Mouse (Mus musculus) kidney, embryonic 14.5 days (tissue): ENCODE data around the gene Lrba. TPM values are rescaled to one million over a fixed set of nuclear protein-coding genes. Genes with fewer than 3 reads are reported as not detected.

Source experiments
- ATAC-seq: fragments of 200-750 bp; cut with Nextera tagmentation; 2 replicates; pipeline ENCODE4 v1.8.0; 2017; ENCODE audit warnings: moderate number of reproducible peaks, mild to moderate bottlenecking, moderate TSS enrichment, moderate library complexity; ENCODE audit not compliant: low FRiP score, low TSS enrichment
- H3K27ac ChIP-seq: fragments of 300-500 bp; sonication (generic); 2 replicates; pipeline ENCODE4 v1.5.1; 2014; ENCODE audit warnings: low read depth, mild to moderate bottlenecking, low read length, moderate library complexity, mixed read lengths
- H3K27me3 ChIP-seq: fragments of 300-500 bp; sonication (generic); 2 replicates; pipeline ENCODE4 v1.6.1; 2014; ENCODE audit warnings: mild to moderate bottlenecking, low read length; ENCODE audit not compliant: control insufficient read depth, insufficient read depth
- H3K36me3 ChIP-seq: fragments of 300-500 bp; sonication (generic); 2 replicates; pipeline ENCODE4 v1.6.1; 2014; ENCODE audit warnings: low read length, mixed read lengths; ENCODE audit not compliant: control insufficient read depth, insufficient read depth
- H3K4me1 ChIP-seq: fragments of 300-500 bp; sonication (generic); 2 replicates; pipeline ENCODE4 v1.6.1; 2014; ENCODE audit warnings: low read length, mixed read lengths; ENCODE audit not compliant: control insufficient read depth, insufficient read depth
- H3K4me2 ChIP-seq: fragments of 300-500 bp; sonication (generic); replicated peaks from 2 replicates; pipeline ENCODE4 v1.6.1; 2014; ENCODE audit warnings: low read depth, mild to moderate bottlenecking, low read length
- H3K4me3 ChIP-seq: fragments of 300-500 bp; sonication (generic); 2 replicates; pipeline ENCODE4 v1.5.1; 2014; ENCODE audit warnings: mild to moderate bottlenecking, low read length
- H3K9ac ChIP-seq: fragments of 300-500 bp; sonication (generic); 2 replicates; pipeline ENCODE4 v1.6.1; 2014; ENCODE audit warnings: low read depth, mild to moderate bottlenecking, low read length, moderate library complexity
- H3K9me3 ChIP-seq: fragments of 300-500 bp; sonication (generic); 2 replicates; pipeline ENCODE4 v1.6.1; 2016; ENCODE audit warnings: low read length; ENCODE audit not compliant: control insufficient read depth
- WGBS: fragments of 180-500 bp; shearing (Covaris S2); extraction: QIAGEN DNeasy Blood & Tissue Kit; methylation state at CpG from one replicate; pipeline ENCODE4 v1.1.7; 2014; 5-methylcytosine and 5-hydroxymethylcytosine counted together
- polyA plus RNA-seq: library from polyadenylated mRNA; unstranded; fragments of >200 nt; fragmentation: Nextera tagmentation; extraction: Ambion mirVana; gene quantifications from 2 replicates; pipeline ENCODE4 v1.2.1, GENCODE M21; 2014

Gene Lrba
- polyA plus RNA-seq, 1 experiment from 2014 or later: 13.4 TPM

- Histone ChIP-seq H3K9me3 (no peaks in the 10 kb centered on the region), H3K27ac (no peak overlapping the region), H3K36me3 (no peaks in the 10 kb centered on the region), H3K9ac (0 out of 2 replicates have a peak overlapping the region, but pooled peaks have one; percentile 18), H3K4me2 (no peak overlapping the region), H3K4me3 (no peak overlapping the region), H3K27me3 (no peaks in the 10 kb centered on the region), H3K4me1 (no peaks in the 10 kb centered on the region)
- WGBS: 58% methylated on average over 11 of the region's 11 CpGs
- no peak; the same call in 1 of the 2 replicates for ATAC-seq
Observed at GRCm38 (mm10) chr3:86786845-86787351, 562.4 kb downstream of the Lrba start.

DNA sequence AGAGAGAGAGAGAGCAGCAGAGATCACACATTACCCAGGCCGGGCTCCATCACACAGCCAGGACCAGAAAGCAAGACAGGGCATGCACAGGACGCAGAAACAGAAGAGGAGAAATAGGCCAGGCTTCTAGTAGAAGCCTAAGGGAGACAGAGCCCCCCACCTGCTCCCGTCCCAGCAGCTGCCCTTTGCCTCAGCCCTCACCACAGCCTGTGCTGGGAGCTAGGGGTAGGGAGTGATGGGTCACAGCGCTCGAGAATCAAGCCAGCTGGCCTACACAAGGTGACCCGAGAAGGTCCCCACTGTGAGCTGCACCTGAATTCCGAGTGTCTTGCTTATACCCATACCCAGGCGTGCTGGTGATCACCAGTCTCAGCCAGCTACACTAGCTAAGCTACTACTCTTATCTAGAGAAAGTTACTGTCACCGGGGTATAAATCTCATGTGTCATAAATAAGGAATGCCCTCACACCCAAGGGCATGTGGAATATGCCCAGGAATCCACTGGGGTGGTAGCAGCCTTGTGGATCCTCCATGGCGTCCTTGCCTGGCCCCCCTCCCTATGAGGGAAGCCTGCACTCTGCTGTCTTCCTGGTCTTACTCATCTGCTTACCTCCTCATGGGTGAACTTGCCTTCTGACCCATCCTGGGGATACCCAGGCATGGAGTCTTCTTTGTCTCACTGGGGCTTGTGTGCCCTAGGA, 563.1 kb downstream of the Lrba start:
- H3K4me2 ChIP-seq: no peak overlapping the region
- H3K27ac ChIP-seq: no peak overlapping the region
- ATAC-seq: no peak
- H3K27me3 ChIP-seq: no peaks in the 10 kb centered on the region
- WGBS: 80% methylated on average over 10 of the region's 10 CpGs
- H3K9ac ChIP-seq: no peak overlapping the region
- H3K4me1 ChIP-seq: no peaks in the 10 kb centered on the region
- H3K36me3 ChIP-seq: no peaks in the 10 kb centered on the region
- H3K4me3 ChIP-seq: no peak overlapping the region
- no peaks in the 10 kb centered on the region for H3K9me3 ChIP-seq

DNA sequence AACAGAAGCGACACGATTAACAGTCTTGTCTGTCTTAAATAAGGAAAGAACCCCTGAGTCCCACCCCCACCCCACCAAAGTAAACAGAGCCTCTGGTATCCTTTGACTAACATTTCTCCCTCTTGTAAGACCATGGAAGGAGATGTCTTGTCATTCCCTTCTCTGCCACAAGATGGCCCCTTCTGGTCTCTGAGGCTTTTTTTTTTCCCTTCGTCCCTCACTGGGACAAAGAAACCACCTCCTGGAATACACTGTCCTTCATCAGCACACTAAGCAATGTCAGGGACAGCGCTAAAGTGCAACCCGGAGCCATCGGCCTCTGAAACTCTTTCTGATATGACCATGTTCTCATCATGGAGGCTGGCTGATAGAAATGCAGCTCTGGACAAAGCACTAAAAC, 564.2 kb downstream of the Lrba start:
- WGBS: 44% methylated on average over 6 of the region's 6 CpGs
- no peaks in the 10 kb centered on the region for H3K9me3 ChIP-seq
- H3K4me2 ChIP-seq: no peak overlapping the region
- ATAC-seq: no peak
- H3K9ac ChIP-seq: no peak overlapping the region
- H3K36me3 ChIP-seq: no peaks in the 10 kb centered on the region
- no peaks in the 10 kb centered on the region for H3K27me3 ChIP-seq
- H3K4me1 ChIP-seq: no peaks in the 10 kb centered on the region
- H3K27ac ChIP-seq: no peak overlapping the region
- no peak overlapping the region for H3K4me3 ChIP-seq

DNA sequence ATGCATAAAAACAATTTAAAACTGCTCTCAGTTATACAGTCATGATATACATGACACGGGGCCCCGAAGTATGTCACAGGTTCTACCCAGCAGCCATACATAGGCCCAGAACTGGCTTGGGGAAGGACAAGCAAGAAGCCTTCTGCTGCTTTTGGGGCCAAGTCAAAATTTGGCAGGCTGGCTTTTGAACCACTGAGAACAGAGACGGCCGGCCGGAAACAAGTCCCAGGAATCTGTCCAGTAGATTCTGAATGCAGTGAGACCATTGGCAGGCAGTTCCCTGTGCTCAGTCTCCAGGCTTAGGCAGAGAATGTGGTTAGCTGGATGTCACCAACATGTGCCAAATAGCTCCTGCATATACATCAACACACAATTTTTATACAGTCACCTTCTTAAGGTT, 565.3 kb downstream of the Lrba start:
- no peak overlapping the region for H3K4me3 ChIP-seq
- H3K9ac ChIP-seq: no peak overlapping the region
- ATAC-seq: no peak
- no peaks in the 10 kb centered on the region for H3K4me1 ChIP-seq
- no peaks in the 10 kb centered on the region for H3K9me3 ChIP-seq
- H3K4me2 ChIP-seq: no peak overlapping the region
- WGBS: 97% methylated on average over 5 of the region's 5 CpGs
- no peak overlapping the region for H3K27ac ChIP-seq
- no peaks in the 10 kb centered on the region for H3K36me3 ChIP-seq
- H3K27me3 ChIP-seq: no peaks in the 10 kb centered on the region

DNA sequence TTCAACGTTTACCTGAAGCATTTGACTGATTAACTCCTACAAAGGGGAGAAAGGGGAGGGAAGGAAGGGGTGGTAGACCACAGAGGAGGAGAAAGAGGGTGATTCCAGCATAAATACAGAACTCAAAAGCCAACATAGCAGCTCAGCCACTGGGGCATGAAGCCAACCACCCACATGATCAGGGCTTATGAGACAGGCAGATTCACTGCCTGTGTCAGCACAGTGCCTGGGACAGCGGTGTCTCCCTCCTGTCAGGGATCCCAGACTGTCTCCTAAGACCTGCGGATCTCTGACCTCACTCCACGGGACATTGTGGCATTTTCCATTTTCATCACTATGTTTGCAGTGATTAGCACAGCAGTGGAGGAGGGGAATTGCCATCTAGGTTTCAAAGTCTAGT, 568.8 kb downstream of the Lrba start:
- H3K36me3 ChIP-seq: no peaks in the 10 kb centered on the region
- H3K9me3 ChIP-seq: no peaks in the 10 kb centered on the region
- WGBS: 52% methylated on average over 4 of the region's 4 CpGs
- no peaks in the 10 kb centered on the region for H3K27me3 ChIP-seq
- H3K27ac ChIP-seq: no peak overlapping the region
- no peak overlapping the region for H3K4me3 ChIP-seq
- H3K4me2 ChIP-seq: no peak overlapping the region
- H3K9ac ChIP-seq: no peak overlapping the region
- 0 out of 2 replicates have a peak, but pooled peaks have one; percentile 22 for ATAC-seq
- no peaks in the 10 kb centered on the region for H3K4me1 ChIP-seq

DNA sequence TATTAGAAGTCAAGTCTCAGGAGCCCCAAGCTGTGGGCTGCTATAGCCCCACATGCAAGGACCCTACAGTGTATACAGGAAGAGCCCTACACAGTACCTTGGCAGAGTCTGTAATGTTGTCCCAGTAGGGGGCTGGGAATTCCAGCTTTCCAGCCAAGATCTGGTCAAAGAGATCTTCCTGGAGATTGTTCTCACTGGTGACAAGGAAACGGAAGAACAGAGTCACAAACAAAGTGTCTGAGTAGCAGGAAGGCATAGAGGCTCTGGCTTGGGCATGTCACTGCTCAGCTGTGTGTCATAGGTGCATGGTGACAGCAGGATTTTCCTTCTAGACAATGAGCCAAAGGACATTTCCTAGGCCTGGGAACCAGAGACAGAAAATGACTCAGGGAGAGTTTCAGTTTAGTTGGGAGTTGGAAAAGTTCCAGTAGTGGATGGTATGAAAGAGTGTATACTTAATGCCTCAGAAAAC, 569.3 kb downstream of the Lrba start:
- no peak overlapping the region for H3K4me3 ChIP-seq
- no peaks in the 10 kb centered on the region for H3K27me3 ChIP-seq
- H3K9me3 ChIP-seq: no peaks in the 10 kb centered on the region
- H3K4me1 ChIP-seq: no peaks in the 10 kb centered on the region
- H3K36me3 ChIP-seq: no peaks in the 10 kb centered on the region
- H3K27ac ChIP-seq: no peak overlapping the region
- no peak for ATAC-seq
- WGBS: 61% methylated on average over 1 of the region's 1 CpGs
- H3K4me2 ChIP-seq: no peak overlapping the region
- no peak overlapping the region for H3K9ac ChIP-seq

DNA sequence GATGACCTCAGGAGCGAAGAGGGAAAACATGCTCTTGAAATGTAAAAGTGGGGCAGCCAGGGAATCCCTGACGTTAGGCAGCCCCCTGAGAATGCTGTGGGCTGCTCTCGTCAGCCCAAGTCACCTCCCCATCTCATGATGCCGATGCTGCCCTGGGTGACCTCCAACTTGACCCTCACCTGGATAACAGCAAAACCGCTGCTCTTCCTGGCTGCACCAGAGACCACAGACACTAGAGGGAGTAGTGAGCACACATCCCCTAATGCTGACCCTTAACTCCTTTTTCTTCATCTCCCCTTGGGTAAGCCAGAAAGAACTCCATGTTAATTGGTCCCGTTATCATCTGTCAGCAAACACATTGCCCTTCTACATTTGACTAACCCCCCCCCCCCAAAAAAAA, 572.2 kb downstream of the Lrba start:
- H3K27ac ChIP-seq: no peak overlapping the region
- H3K9ac ChIP-seq: no peak overlapping the region
- no peak overlapping the region for H3K4me3 ChIP-seq
- no peak for ATAC-seq
- H3K4me1 ChIP-seq: no peaks in the 10 kb centered on the region
- H3K9me3 ChIP-seq: no peaks in the 10 kb centered on the region
- H3K4me2 ChIP-seq: no peak overlapping the region
- no peaks in the 10 kb centered on the region; the same call in 1 of the 2 replicates for H3K27me3 ChIP-seq
- H3K36me3 ChIP-seq: no peaks in the 10 kb centered on the region
- WGBS: 40% methylated on average over 6 of the region's 6 CpGs

DNA sequence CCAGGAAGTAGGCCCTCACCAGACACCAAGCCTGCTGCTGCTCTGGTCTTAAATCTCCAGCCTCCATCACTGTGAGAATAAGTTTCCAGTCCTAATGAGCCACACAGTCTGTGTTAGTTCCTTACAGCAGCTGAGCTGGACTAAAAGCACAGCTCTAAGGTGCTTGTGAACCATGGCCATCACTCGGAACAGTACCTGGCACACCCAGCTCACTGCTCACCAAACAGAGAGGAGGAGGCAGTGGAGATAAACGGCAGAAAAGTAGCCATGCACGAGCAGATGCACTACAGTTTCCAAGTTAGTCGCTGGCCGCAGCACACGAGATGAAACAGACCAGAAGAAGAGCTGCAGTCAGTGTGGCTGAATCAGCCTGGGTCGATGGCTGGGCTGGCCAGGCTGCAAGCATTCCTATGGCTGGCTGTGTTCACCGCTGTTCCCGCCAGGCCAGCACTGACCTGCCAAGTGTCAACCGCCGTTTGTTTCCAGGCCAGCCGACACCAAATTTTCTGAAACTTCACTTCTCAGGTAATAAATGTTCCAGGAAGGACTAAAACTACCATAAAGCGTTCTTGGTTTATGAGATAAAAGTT, 573.5 kb downstream of the Lrba start:
- H3K4me2 ChIP-seq: no peak overlapping the region
- no peak for ATAC-seq
- no peak overlapping the region for H3K4me3 ChIP-seq

GRCm38 (mm10) chr3:86799041-86799440, 574.6 kb downstream of the Lrba start:
- Histone ChIP-seq H3K4me2 (no peak overlapping the region), H3K9ac (no peak overlapping the region), H3K36me3 (no peaks in the 10 kb centered on the region), H3K9me3 (no peaks in the 10 kb centered on the region), H3K27me3 (no peaks in the 10 kb centered on the region; the same call in 1 of the 2 replicates), H3K4me1 (no peaks in the 10 kb centered on the region), H3K4me3 (no peak overlapping the region), H3K27ac (no peak overlapping the region)
- WGBS: 92% methylated on average over 9 of the region's 9 CpGs
- ATAC-seq: no peak

More for the DNA sequence above, 573.5 kb downstream of the Lrba start:
- Histone ChIP-seq H3K36me3 (no peaks in the 10 kb centered on the region), H3K4me1 (no peaks in the 10 kb centered on the region), H3K9ac (no peak overlapping the region), H3K27me3 (no peaks in the 10 kb centered on the region; the same call in 1 of the 2 replicates), H3K27ac (no peak overlapping the region), H3K9me3 (no peaks in the 10 kb centered on the region)
- 74% methylated on average over 13 of the region's 13 CpGs for whole genome bisulfite sequencing
